Mouse (Mus musculus): ENCODE data around the gene Smad3.

Gene Smad3

DNA sequence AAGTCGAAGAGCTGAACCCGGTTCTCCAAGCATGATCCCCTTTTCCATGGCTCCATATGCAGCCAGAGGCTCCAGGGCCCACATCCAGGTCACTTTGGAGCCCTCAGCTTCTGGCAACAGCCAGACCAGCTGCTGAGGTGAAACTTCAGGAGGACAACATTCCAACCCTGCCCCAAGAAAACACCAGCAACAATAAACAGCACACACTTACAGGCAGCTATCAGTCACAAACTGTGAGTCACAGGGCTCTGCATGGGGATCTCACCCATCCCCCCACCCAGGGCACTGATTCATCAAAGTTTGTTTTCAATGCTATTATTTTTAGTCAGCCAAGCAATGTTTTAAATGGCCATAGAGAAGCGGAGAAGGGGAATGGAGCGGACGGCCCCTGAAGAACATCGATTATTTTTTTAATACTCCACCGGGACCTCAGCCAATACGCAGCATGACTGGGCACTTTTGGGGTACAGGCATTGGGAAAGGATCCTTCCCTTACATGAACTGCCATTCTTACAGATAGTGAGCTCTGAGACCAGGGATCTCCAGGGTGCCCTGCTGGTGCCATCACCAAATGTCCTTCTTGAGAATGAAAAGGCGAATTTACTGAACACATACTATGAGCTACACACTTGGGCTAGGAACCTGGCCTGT lies 10.0 kb downstream of the Smad3 start:
- DNase-seq (ENCODE audit: extremely low spot score, low read depth, low spot score): no peak

DNA sequence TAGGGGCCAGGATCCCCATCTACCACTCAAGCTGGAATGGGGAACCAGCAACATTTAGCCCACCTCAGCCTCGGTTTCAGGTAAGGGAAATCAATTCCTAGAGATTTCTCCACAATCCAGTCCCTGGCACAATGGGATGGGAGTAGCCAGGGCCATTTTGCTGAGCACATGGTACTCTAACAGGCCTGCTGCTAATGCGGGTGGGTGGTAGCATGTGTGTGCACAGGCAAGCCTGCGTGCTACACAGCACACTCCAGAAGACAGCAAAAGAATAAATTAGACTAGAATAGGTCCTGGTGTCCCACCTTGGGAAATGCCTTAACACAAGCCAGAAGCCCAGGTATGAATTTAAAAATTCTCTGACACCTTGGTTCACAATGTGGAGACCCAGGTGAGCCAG lies 10.8 kb downstream of the Smad3 start:
- no peak for DNase-seq (ENCODE audit: extremely low spot score, low read depth, low spot score)

DNA sequence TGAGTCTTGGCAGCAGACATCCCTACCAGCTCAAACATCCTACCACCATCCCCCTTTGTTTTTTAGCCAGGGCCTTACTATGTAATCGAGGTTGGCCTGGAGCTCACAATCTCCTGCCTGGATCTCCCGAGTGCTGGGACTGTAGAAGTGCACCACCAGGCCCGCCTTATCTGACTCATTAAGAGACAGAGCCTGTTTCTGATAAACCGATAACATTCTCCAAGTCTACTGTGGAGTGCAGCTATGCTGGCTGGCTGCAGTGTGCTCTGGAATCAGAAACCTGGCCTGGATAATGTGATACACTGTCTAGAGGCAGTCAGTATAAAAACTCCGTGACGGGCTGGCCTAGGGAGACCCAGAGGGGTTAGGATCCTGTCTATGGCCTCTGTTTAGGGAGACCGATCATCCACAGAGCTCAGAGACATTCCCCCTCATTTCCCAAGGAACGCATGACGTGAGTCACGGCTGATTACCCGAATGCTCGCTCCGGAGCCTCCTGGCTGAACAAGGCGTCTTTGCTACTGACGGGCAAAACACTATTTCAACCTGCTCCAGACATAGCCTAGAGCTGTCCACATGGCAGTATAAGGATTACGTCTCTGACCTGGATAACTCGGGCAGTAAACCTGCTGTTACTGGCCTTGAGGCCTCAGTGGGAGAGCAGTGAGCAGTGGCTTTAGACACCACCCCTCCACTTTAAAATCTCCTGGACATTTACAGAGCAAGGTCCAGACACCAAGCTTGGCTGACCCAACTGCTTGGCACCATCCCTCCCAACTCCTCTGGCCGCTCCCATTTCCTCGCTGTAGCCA lies 11.8 kb downstream of the Smad3 start:
- DNase-seq (ENCODE audit: extremely low spot score, low read depth, low spot score): no peak

DNA sequence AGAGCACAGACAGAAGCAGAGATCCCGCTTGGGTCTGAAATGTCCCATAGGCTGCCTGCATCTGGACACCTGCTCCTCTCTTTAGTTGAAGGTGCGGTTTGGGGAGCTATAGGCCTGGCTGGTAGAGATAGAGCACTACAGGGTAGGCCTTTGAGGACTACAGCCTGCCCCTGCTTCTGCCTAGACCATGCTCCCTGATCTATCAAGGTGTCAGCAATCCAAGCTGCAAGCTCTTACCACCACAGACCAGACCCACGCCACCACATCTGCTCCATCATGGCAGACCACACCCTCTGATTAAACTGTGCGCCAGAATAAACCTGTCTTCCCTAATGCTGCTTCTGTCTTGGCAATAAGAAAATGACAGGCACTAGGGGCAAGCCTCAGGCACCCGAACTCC lies 13.2 kb downstream of the Smad3 start:
- no peak for DNase-seq (ENCODE audit: extremely low spot score, low read depth, low spot score)

- DNase-seq (ENCODE audit: extremely low spot score, low read depth, low spot score): no peak
Observed at GRCm38 (mm10) chr9:63743775-63744174, 14.0 kb downstream of the Smad3 start.

GRCm38 (mm10) chr9:63742887-63743660 lies 14.7 kb downstream of the Smad3 start:
- DNase-seq (ENCODE audit: extremely low spot score, low read depth, low spot score): no peak

DNA sequence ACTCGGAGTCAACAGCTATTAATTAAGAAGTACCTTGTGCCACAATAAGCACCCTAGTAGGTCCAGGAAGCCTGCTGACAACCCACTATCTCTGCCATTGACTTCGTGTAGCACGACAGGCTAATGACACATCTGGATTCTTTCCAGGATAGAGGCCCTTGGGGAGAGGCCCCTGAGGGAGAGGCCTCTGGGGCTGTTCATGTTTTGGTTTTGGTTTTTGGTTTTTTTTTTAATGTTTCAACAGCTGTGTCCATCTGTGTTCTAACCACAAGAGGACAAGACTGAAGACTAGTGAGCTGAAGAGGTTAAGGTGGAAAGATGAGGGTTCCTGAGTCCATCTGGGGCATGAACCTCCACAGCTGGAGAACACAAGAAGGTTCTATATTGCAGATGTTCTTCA lies 15.5 kb downstream of the Smad3 start:
- DNase-seq (ENCODE audit: extremely low spot score, low read depth, low spot score): no peak

- DNase-seq (ENCODE audit: extremely low spot score, low read depth, low spot score): no peak
Observed at GRCm38 (mm10) chr9:63741792-63742191, 16.0 kb downstream of the Smad3 start.

- no peak for DNase-seq (ENCODE audit: extremely low spot score, low read depth, low spot score)
Observed at GRCm38 (mm10) chr9:63740320-63740841, 17.4 kb downstream of the Smad3 start.

DNA sequence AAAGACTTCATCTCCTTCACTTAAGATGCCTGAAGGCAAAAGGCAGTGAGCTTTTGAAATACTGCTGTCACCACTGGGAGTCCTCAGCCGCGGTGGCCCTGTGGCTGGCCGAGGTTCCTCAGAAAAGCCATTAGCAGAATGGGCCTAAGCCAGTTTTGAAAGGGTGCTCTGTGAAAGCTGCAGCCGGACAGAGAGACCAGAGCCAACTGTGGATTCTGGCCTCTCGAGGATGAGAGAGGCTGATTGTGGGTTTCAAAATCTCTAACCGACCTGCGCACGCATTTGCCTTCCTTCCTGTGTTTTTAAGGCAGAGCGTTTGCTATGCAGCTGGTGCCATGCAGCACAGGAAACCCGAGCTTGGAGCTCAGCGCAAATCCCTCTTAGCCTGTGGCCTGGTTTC lies 19.0 kb downstream of the Smad3 start:
- no peak for DNase-seq (ENCODE audit: extremely low spot score, low read depth, low spot score)

GRCm38 (mm10) chr9:63738086-63738701 lies 19.6 kb downstream of the Smad3 start:
- DNase-seq (ENCODE audit: extremely low spot score, low read depth, low spot score): no peak

DNA sequence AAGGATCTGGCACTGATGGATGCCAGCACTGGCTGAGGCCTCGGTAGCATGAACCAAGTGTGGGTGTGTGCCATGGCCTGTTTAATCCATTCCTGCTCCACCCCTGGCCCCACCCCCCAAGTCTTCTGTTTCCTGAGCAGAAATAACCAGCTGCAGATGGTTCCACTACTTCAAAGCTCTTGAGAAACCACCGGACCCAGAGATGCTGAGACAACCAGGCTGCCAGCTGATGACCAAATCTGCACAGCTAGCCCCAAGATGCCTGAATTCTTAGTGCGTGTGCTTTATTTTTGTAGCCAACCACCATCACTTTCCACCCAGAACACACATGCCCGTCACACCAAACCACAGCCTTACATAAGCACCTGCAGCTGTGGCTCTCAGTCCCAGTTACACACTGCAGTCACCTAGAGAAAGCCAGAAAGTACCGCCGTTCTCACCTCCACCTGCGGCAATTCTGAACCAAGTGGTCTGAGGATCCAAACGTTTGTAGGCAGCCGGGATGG lies 20.3 kb downstream of the Smad3 start:
- no peak for DNase-seq (ENCODE audit: extremely low spot score, low read depth, low spot score)

DNA sequence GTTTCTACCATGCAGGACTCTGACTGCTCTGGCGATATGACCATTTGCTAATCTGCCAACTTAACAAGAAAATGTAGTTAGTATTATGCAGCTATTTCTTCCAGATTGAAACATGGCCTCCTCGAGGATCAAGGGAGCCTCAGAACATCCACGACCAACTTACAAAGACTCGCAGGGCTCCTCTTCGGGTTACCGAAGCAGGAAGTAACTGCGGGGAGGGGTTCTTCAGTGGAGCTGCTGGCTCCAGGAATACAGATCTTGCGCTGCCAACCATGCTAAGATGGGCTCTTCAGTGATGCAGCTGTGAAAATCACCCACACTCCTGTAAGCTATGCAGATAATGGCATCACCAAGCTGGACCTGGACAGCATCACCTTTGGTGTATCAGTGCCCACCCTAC lies 23.5 kb downstream of the Smad3 start:
- DNase-seq (ENCODE audit: extremely low spot score, low read depth, low spot score): no peak

GRCm38 (mm10) chr9:63732700-63733099 lies 25.1 kb downstream of the Smad3 start:
- DNase-seq (ENCODE audit: extremely low spot score, low read depth, low spot score): no peak

DNA sequence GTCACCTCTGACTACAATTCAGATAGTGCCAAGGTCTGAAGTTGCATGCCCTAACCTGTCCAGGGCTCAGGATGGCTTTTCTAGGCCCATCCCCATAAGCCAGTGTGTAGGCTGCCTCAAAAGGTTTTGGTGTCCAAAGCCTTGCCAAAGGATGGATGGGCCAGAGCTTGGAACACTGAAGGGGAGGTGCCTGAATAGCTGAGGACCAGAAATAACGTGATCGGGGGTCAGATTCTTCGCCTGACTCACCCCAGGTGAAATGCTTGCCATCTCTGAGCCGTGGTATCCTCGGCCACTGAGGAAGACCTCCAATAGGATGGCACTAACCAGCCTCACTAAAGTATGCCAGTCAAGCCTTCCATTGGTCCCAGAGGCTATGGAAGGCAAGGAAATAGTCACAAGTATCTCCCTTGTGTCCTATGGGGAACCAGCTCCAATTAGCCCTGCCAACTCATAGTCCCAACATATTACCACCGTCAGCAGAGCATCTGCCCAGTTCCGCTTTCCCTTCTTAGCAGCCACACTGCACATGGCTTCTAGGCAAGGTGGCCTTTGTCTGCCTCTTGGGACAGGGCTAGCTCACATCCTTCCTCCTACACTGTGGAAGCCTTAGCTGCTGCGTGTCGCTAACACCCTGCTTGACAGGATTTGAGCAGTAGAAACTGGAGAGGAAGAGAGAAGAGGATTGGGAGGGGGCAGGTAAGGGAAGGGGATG lies 26.5 kb downstream of the Smad3 start:
- no peak for DNase-seq (ENCODE audit: extremely low spot score, low read depth, low spot score)

- DNase-seq (ENCODE audit: extremely low spot score, low read depth, low spot score): no peak
Observed at GRCm38 (mm10) chr9:63728969-63729368, 28.8 kb downstream of the Smad3 start.

GRCm38 (mm10) chr9:63727070-63727469 lies 30.7 kb downstream of the Smad3 start:
- DNase-seq (ENCODE audit: extremely low spot score, low read depth, low spot score): no peak

- no peak for DNase-seq (ENCODE audit: extremely low spot score, low read depth, low spot score)
Observed at GRCm38 (mm10) chr9:63726088-63727010, 31.4 kb downstream of the Smad3 start.

DNA sequence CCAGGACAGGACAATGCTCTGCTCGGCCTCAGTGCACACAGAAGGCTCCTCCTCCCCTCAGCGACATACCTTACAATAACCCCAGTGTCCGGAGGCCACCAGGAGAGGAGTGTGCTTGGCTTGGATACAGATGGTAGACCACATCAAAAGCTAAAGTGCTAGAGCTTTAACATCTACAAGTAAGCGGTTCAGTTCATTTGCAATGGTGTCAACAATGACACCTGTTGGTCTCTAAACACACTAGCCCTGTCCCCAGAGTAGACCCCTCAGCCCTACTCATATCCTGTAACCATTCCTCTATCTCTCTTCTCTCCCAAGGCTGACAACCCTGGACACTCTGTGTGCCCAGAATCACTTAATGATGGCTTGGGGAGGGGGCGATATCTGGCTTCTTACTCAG lies 33.0 kb downstream of the Smad3 start:
- no peak for DNase-seq (ENCODE audit: extremely low spot score, low read depth, low spot score)

All from hindlimb bud, embryonic 11.5 days (tissue).